Mouse (Mus musculus): ENCODE results near the gene Ghrl. TPM values are rescaled to one million over a fixed set of nuclear protein-coding genes. Genes with fewer than 3 reads are reported as not detected.

Gene Ghrl
- polyA plus RNA-seq, 1 experiment from 2014 or later: 0.32 TPM

GRCm38 (mm10) chr6:113741425-113741824 lies 21.7 kb upstream of the Ghrl start:
- Histone ChIP-seq H3K36me3 (ENCODE audit: control insufficient read depth, insufficient read depth, low read length) (no peaks in the 10 kb centered on the region; the same call in 1 of the 2 replicates), H3K27me3 (ENCODE audit: control insufficient read depth, insufficient read depth, low read length) (no peaks in the 10 kb centered on the region), H3K9me3 (ENCODE audit: control insufficient read depth, low read length) (no peaks in the 10 kb centered on the region), H3K27ac (ENCODE audit: low read depth, low read length) (no peak overlapping the region), H3K4me2 (ENCODE audit: low read depth, low read length, severe bottlenecking) (no peak overlapping the region), H3K9ac (ENCODE audit: low read length) (no peak overlapping the region), H3K4me3 (ENCODE audit: low read depth, low read length) (no peak overlapping the region), H3K4me1 (replicated peaks; ENCODE audit: control insufficient read depth, insufficient read depth, low read length) (no peaks in the 10 kb centered on the region; the same call in 1 of the 2 replicates)
- ATAC-seq (replicated peaks; ENCODE audit: low FRiP score): no peak
- DNase-seq (ENCODE audit: low spot score): no peak
- 74% methylated on average over 2 of the region's 2 CpGs for WGBS

GRCm38 (mm10) chr6:113740236-113741217 lies 20.8 kb upstream of the Ghrl start, which contains the start of gene Sec13:
Gene Sec13 (minus strand): TSS chr6:113740743.
- peak; percentile 90 for ATAC-seq (replicated peaks; ENCODE audit: low FRiP score)
- H3K36me3 ChIP-seq (ENCODE audit: control insufficient read depth, insufficient read depth, low read length): no peaks in the 10 kb centered on the region; the same call in 1 of the 2 replicates
- whole genome bisulfite sequencing: 7% methylated on average over 41 of the region's 41 CpGs

GRCm38 (mm10) chr6:113737318-113738046 lies 17.8 kb upstream of the Ghrl start:
- no peak for ATAC-seq (replicated peaks; ENCODE audit: low FRiP score)
- no peak overlapping the region for H3K4me3 ChIP-seq (ENCODE audit: low read depth, low read length)
- DNase-seq (ENCODE audit: low spot score): no peak
- no peaks in the 10 kb centered on the region; the same call in 1 of the 2 replicates for H3K4me1 ChIP-seq (replicated peaks; ENCODE audit: control insufficient read depth, insufficient read depth, low read length)
- H3K36me3 ChIP-seq (ENCODE audit: control insufficient read depth, insufficient read depth, low read length): no peaks in the 10 kb centered on the region; the same call in 1 of the 2 replicates
- 89% methylated on average over 9 of the region's 9 CpGs for WGBS
- H3K9ac ChIP-seq (ENCODE audit: low read length): no peak overlapping the region
- H3K9me3 ChIP-seq (ENCODE audit: control insufficient read depth, low read length): no peaks in the 10 kb centered on the region
- no peaks in the 10 kb centered on the region for H3K27me3 ChIP-seq (ENCODE audit: control insufficient read depth, insufficient read depth, low read length)
- no peak overlapping the region for H3K4me2 ChIP-seq (ENCODE audit: low read depth, low read length, severe bottlenecking)
- no peak overlapping the region for H3K27ac ChIP-seq (ENCODE audit: low read depth, low read length)

More at GRCm38 (mm10) chr6:113740236-113741217, 20.8 kb upstream of the Ghrl start, which contains the start of gene Sec13:
- Histone ChIP-seq H3K27ac (ENCODE audit: low read depth, low read length) (no peak within 1 kb of the TSS), H3K4me2 (ENCODE audit: low read depth, low read length, severe bottlenecking) (peak within 1 kb of the TSS; percentile 69), H3K9ac (ENCODE audit: low read length) (peak within 1 kb of the TSS; percentile 90), H3K4me3 (ENCODE audit: low read depth, low read length) (peak within 1 kb of the TSS; percentile 75), H3K4me1 (replicated peaks; ENCODE audit: control insufficient read depth, insufficient read depth, low read length) (no peaks in the 10 kb centered on the region; the same call in 1 of the 2 replicates), H3K9me3 (ENCODE audit: control insufficient read depth, low read length) (no peaks in the 10 kb centered on the region), H3K27me3 (ENCODE audit: control insufficient read depth, insufficient read depth, low read length) (no peaks in the 10 kb centered on the region)
- peak; percentile 93 for DNase-seq (ENCODE audit: low spot score)

GRCm38 (mm10) chr6:113731296-113731695 lies 11.6 kb upstream of the Ghrl start:
- H3K4me1 ChIP-seq (replicated peaks; ENCODE audit: control insufficient read depth, insufficient read depth, low read length): no peaks in the 10 kb centered on the region
- DNase-seq (ENCODE audit: low spot score) (no peak), ATAC-seq (replicated peaks; ENCODE audit: low FRiP score) (no peak)
- H3K4me3 ChIP-seq (ENCODE audit: low read depth, low read length): no peak overlapping the region
- H3K36me3 ChIP-seq (ENCODE audit: control insufficient read depth, insufficient read depth, low read length): peaks cover 8% of the 10 kb centered on the region
- 96% methylated on average over 3 of the region's 3 CpGs for WGBS
- no peaks in the 10 kb centered on the region for H3K9me3 ChIP-seq (ENCODE audit: control insufficient read depth, low read length)
- H3K9ac ChIP-seq (ENCODE audit: low read length): no peak overlapping the region
- no peaks in the 10 kb centered on the region for H3K27me3 ChIP-seq (ENCODE audit: control insufficient read depth, insufficient read depth, low read length)
- no peak overlapping the region for H3K4me2 ChIP-seq (ENCODE audit: low read depth, low read length, severe bottlenecking)
- no peak overlapping the region for H3K27ac ChIP-seq (ENCODE audit: low read depth, low read length)

GRCm38 (mm10) chr6:113728181-113728580 lies 8.5 kb upstream of the Ghrl start:
- ATAC-seq (replicated peaks; ENCODE audit: low FRiP score) (no peak), DNase-seq (ENCODE audit: low spot score) (no peak)
- no peak overlapping the region for H3K9ac ChIP-seq (ENCODE audit: low read length)
- WGBS: 91% methylated on average over 7 of the region's 7 CpGs
- no peaks in the 10 kb centered on the region for H3K9me3 ChIP-seq (ENCODE audit: control insufficient read depth, low read length)
- no peak overlapping the region for H3K4me3 ChIP-seq (ENCODE audit: low read depth, low read length)
- peaks cover 8% of the 10 kb centered on the region for H3K36me3 ChIP-seq (ENCODE audit: control insufficient read depth, insufficient read depth, low read length)
- no peak overlapping the region for H3K4me2 ChIP-seq (ENCODE audit: low read depth, low read length, severe bottlenecking)
- H3K27ac ChIP-seq (ENCODE audit: low read depth, low read length): no peak overlapping the region
- H3K4me1 ChIP-seq (replicated peaks; ENCODE audit: control insufficient read depth, insufficient read depth, low read length): no peaks in the 10 kb centered on the region
- no peaks in the 10 kb centered on the region for H3K27me3 ChIP-seq (ENCODE audit: control insufficient read depth, insufficient read depth, low read length)

- DNase-seq (ENCODE audit: low spot score) (no peak), ATAC-seq (replicated peaks; ENCODE audit: low FRiP score) (no peak)
- H3K36me3 ChIP-seq (ENCODE audit: control insufficient read depth, insufficient read depth, low read length): no peaks in the 10 kb centered on the region
- no peaks in the 10 kb centered on the region for H3K4me1 ChIP-seq (replicated peaks; ENCODE audit: control insufficient read depth, insufficient read depth, low read length)
- no peak overlapping the region for H3K9ac ChIP-seq (ENCODE audit: low read length)
- no peaks in the 10 kb centered on the region for H3K9me3 ChIP-seq (ENCODE audit: control insufficient read depth, low read length)
- no peak overlapping the region for H3K27ac ChIP-seq (ENCODE audit: low read depth, low read length)
- no peak overlapping the region for H3K4me2 ChIP-seq (ENCODE audit: low read depth, low read length, severe bottlenecking)
- no peaks in the 10 kb centered on the region for H3K27me3 ChIP-seq (ENCODE audit: control insufficient read depth, insufficient read depth, low read length)
- WGBS: 93% methylated on average over 4 of the region's 4 CpGs
- H3K4me3 ChIP-seq (ENCODE audit: low read depth, low read length): no peak overlapping the region
Measured at GRCm38 (mm10) chr6:113721061-113721460, 1.4 kb upstream of the Ghrl start.

GRCm38 (mm10) chr6:113717541-113717940 lies 2.1 kb downstream of the Ghrl start:
- H3K36me3 ChIP-seq (ENCODE audit: control insufficient read depth, insufficient read depth, low read length): no peaks in the 10 kb centered on the region; the same call in 1 of the 2 replicates
- 98% methylated on average over 3 of the region's 3 CpGs for WGBS
- no peak for DNase-seq (ENCODE audit: low spot score)

GRCm38 (mm10) chr6:113714797-113715196 lies 4.9 kb downstream of the Ghrl start:
- Histone ChIP-seq H3K4me3 (ENCODE audit: low read depth, low read length) (no peak overlapping the region), H3K9ac (ENCODE audit: low read length) (no peak overlapping the region), H3K36me3 (ENCODE audit: control insufficient read depth, insufficient read depth, low read length) (peaks cover 4% of the 10 kb centered on the region; the same call in 1 of the 2 replicates), H3K4me1 (replicated peaks; ENCODE audit: control insufficient read depth, insufficient read depth, low read length) (no peaks in the 10 kb centered on the region), H3K4me2 (ENCODE audit: low read depth, low read length, severe bottlenecking) (no peak overlapping the region), H3K9me3 (ENCODE audit: control insufficient read depth, low read length) (no peaks in the 10 kb centered on the region), H3K27ac (ENCODE audit: low read depth, low read length) (no peak overlapping the region), H3K27me3 (ENCODE audit: control insufficient read depth, insufficient read depth, low read length) (no peaks in the 10 kb centered on the region)
- WGBS: 91% methylated on average over 1 of the region's 1 CpGs
- DNase-seq (ENCODE audit: low spot score) (no peak), ATAC-seq (replicated peaks; ENCODE audit: low FRiP score) (no peak)

More at GRCm38 (mm10) chr6:113717541-113717940, 2.1 kb downstream of the Ghrl start:
- no peak overlapping the region for H3K9ac ChIP-seq (ENCODE audit: low read length)
- no peak overlapping the region for H3K27ac ChIP-seq (ENCODE audit: low read depth, low read length)
- no peak overlapping the region for H3K4me3 ChIP-seq (ENCODE audit: low read depth, low read length)
- no peaks in the 10 kb centered on the region for H3K9me3 ChIP-seq (ENCODE audit: control insufficient read depth, low read length)
- no peaks in the 10 kb centered on the region for H3K27me3 ChIP-seq (ENCODE audit: control insufficient read depth, insufficient read depth, low read length)
- H3K4me2 ChIP-seq (ENCODE audit: low read depth, low read length, severe bottlenecking): no peak overlapping the region
- H3K4me1 ChIP-seq (replicated peaks; ENCODE audit: control insufficient read depth, insufficient read depth, low read length): no peaks in the 10 kb centered on the region
- no peak for ATAC-seq (replicated peaks; ENCODE audit: low FRiP score)
